Mouse (Mus musculus) midbrain, embryonic 13.5 days (tissue): Measurements from ENCODE around the gene Smim4. TPM values are rescaled to one million over a fixed set of nuclear protein-coding genes. Genes with fewer than 3 reads are reported as not detected.

ENCODE experiments used
- ATAC-seq: fragments of 200-750 bp; cut with Nextera tagmentation; 2 replicates; pipeline ENCODE4 v1.8.0; 2017; ENCODE audit warnings: mild to moderate bottlenecking, moderate TSS enrichment, moderate library complexity
- H3K27ac ChIP-seq: fragments of 300-500 bp; sonication (generic); 2 replicates; pipeline ENCODE4 v1.5.1; 2015; ENCODE audit warnings: inconsistent platforms, mild to moderate bottlenecking, moderate library complexity
- H3K27me3 ChIP-seq: fragments of 300-500 bp; sonication (generic); 2 replicates; pipeline ENCODE4 v1.6.1; 2015; ENCODE audit warnings: mild to moderate bottlenecking, inconsistent platforms
- H3K36me3 ChIP-seq: fragments of 300-500 bp; sonication (generic); 2 replicates; pipeline ENCODE4 v1.6.1; 2015; ENCODE audit warnings: mild to moderate bottlenecking, inconsistent platforms
- H3K4me1 ChIP-seq: fragments of 300-500 bp; sonication (generic); replicated peaks from 2 replicates; pipeline ENCODE4 v1.6.1; 2015; ENCODE audit warnings: inconsistent platforms
- H3K4me2 ChIP-seq: fragments of 300-500 bp; sonication (generic); replicated peaks from 2 replicates; pipeline ENCODE4 v1.6.1; 2015; ENCODE audit warnings: moderate library complexity, mild to moderate bottlenecking, inconsistent platforms
- H3K4me3 ChIP-seq: fragments of 300-500 bp; sonication (generic); replicated peaks from 2 replicates; pipeline ENCODE4 v1.5.1; 2015; ENCODE audit warnings: mild to moderate bottlenecking, inconsistent platforms
- H3K9ac ChIP-seq: fragments of 300-500 bp; sonication (generic); replicated peaks from 2 replicates; pipeline ENCODE4 v1.6.1; 2015; ENCODE audit warnings: mild to moderate bottlenecking, inconsistent platforms
- H3K9me3 ChIP-seq: fragments of 300-500 bp; sonication (generic); 2 replicates; pipeline ENCODE4 v1.6.1; 2016; ENCODE audit warnings: mild to moderate bottlenecking, inconsistent platforms
- WGBS: fragments of 180-500 bp; shearing (Covaris S2); methylation state at CpG from one replicate; pipeline ENCODE4 v1.1.7; 2015; 5-methylcytosine and 5-hydroxymethylcytosine counted together
- polyA plus RNA-seq: library from polyadenylated mRNA; unstranded; fragments of >200 nt; fragmentation: Nextera tagmentation; extraction: Ambion mirVana; gene quantifications from 2 replicates; pipeline ENCODE4 v1.2.1, GENCODE M21; 2015

The Smim4 gene
- polyA plus RNA-seq, 1 experiment from 2014 or later: 75.8 TPM

- H3K4me1 ChIP-seq: peaks cover 17% of the 10 kb centered on the region
- H3K9ac ChIP-seq: no peak overlapping the region
- no peak for ATAC-seq
- 77% methylated on average over 11 of the region's 11 CpGs for WGBS
- H3K4me2 ChIP-seq: no peak overlapping the region
- H3K36me3 ChIP-seq: peaks cover 87% of the 10 kb centered on the region
- no peaks in the 10 kb centered on the region for H3K9me3 ChIP-seq
- no peak overlapping the region for H3K4me3 ChIP-seq
- H3K27ac ChIP-seq: no peak overlapping the region
- no peaks in the 10 kb centered on the region for H3K27me3 ChIP-seq
Measured at GRCm38 (mm10) chr14:31137791-31138190, 9.0 kb upstream of the Smim4 start.

DNA sequence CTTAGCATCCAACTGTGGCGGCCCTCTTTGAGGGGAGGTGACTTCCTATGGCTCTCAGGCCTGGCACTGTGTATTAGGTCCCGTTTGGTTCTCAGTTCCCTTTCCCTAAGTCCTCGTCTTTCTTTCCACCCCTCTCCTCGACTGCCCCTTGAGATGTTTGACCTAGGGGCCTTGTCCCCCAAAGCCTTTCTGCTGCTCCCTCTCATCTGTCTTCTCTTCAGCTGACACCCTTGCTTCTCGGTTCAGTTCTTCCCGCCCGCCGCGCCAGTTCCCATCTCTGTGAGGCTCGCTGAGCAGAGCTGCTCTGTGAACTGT lies 8.5 kb upstream of the Smim4 start:
- WGBS: 87% methylated on average over 10 of the region's 10 CpGs
- H3K36me3 ChIP-seq: peaks cover 81% of the 10 kb centered on the region
- H3K4me2 ChIP-seq: no peak overlapping the region
- H3K4me3 ChIP-seq: no peak overlapping the region
- H3K27me3 ChIP-seq: no peaks in the 10 kb centered on the region
- no peak for ATAC-seq
- no peak overlapping the region for H3K27ac ChIP-seq
- peaks cover 23% of the 10 kb centered on the region for H3K4me1 ChIP-seq
- H3K9ac ChIP-seq: no peak overlapping the region
- no peaks in the 10 kb centered on the region for H3K9me3 ChIP-seq

DNA sequence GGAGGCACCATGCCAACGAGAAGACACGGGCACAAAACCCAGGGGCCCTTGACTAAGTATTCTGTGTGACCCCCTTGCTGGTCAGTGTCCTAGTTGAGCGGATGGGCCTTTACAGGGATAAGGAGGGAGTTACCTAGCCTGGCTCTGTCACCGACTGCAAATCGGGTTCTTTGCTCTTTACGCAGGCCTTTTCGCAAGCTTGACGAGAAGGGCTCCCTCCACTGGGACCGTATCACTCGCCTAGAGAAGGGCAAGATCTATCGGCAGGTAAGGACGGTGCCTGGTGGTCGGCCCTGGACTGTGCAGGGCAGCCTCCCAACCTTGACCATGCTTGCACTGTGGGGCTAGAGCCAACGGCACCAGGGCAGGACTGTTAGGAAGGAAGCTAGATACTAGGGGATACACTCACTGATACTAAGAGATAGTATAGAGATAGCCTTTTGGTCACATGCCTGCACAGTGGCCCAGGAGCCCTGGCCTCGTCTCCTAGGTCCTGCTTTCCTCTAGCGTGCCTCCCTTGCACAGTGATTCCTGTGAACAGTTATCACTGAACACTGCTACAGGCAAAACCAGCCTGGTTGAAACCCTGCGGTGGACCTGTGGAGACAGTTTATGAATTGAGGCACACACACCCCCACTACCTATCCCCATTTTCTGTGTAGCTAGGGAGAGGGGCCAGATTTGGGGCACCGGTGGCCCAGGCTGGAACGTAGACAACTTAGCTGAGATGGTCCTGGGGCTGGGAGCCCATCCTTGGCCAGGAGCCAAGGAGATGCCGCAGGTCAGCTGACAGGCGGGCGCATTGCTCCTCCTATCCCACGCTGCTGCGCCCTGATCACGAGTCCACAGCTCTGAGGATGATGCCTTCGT lies 7.9 kb upstream of the Smim4 start:
- WGBS: 93% methylated on average over 26 of the region's 26 CpGs
- no peak overlapping the region for H3K9ac ChIP-seq
- peaks cover 29% of the 10 kb centered on the region for H3K4me1 ChIP-seq
- no peaks in the 10 kb centered on the region for H3K27me3 ChIP-seq
- no peak overlapping the region for H3K4me2 ChIP-seq
- peaks cover 76% of the 10 kb centered on the region for H3K36me3 ChIP-seq
- H3K27ac ChIP-seq: no peak overlapping the region
- H3K4me3 ChIP-seq: no peak overlapping the region
- H3K9me3 ChIP-seq: no peaks in the 10 kb centered on the region
- no peak for ATAC-seq

DNA sequence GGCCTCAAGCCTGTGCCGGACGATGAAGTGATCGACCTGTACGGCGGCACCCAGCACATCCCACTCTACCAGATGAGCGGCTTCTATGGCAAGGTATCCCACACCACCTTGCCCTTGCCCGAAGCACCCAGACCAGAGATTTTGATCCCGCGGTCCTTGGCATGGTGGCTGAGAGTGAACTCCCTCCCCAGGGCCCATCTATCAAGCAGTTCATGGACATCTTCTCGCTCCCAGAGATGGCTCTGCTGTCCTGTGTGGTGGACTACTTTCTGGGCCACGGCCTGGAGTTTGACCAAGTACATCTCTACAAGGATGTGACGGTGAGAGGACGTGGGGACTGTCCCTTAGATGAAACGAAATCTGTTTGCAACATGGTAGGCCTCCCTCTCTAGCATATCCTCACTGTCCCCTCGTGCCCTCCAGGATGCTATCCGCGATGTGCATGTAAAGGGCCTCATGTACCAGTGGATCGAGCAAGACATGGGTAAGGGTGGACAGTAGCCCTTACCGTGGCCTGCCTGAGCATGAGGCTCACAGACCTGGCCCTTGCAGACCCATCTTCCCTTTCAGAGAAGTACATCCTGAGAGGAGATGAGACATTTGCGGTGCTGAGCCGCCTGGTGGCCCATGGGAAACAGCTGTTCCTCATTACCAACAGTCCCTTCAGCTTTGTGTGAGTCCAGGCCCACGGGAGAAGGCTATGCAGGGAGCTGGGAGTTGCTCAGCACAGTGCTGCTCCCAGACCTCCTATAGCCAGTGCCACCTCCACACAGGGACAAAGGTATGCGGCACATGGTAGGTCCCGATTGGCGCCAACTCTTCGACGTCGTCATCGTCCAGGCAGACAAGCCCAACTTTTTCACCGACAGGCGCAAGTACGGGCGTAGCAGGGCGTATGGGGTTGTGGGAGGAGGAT lies 7.0 kb upstream of the Smim4 start:
- Histone ChIP-seq H3K4me3 (no peak overlapping the region), H3K27ac (no peak overlapping the region), H3K4me2 (no peak overlapping the region), H3K9ac (no peak overlapping the region), H3K9me3 (no peaks in the 10 kb centered on the region), H3K27me3 (no peaks in the 10 kb centered on the region), H3K36me3 (peaks cover 67% of the 10 kb centered on the region), H3K4me1 (peaks cover 31% of the 10 kb centered on the region)
- WGBS: 96% methylated on average over 34 of the region's 34 CpGs
- no peak for ATAC-seq

GRCm38 (mm10) chr14:31134015-31135000 lies 5.6 kb upstream of the Smim4 start:
- H3K4me1 ChIP-seq: peaks cover 44% of the 10 kb centered on the region
- H3K27ac ChIP-seq: no peak overlapping the region
- peaks cover 52% of the 10 kb centered on the region for H3K36me3 ChIP-seq
- H3K4me2 ChIP-seq: no peak overlapping the region
- no peak for ATAC-seq
- no peak overlapping the region for H3K4me3 ChIP-seq
- 92% methylated on average over 25 of the region's 25 CpGs for WGBS
- H3K9me3 ChIP-seq: no peaks in the 10 kb centered on the region
- no peak overlapping the region for H3K9ac ChIP-seq
- no peaks in the 10 kb centered on the region for H3K27me3 ChIP-seq

- Histone ChIP-seq H3K27ac (0 out of 2 replicates have a peak overlapping the region, but pooled peaks have one; percentile 21), H3K36me3 (peaks cover 41% of the 10 kb centered on the region), H3K27me3 (no peaks in the 10 kb centered on the region), H3K9ac (peak overlapping the region; percentile 46; the same call in 1 of the 2 replicates), H3K4me3 (peak overlapping the region; percentile 79; the same call in 1 of the 2 replicates), H3K9me3 (no peaks in the 10 kb centered on the region), H3K4me2 (peak overlapping the region; percentile 86), H3K4me1 (peaks cover 47% of the 10 kb centered on the region)
- ATAC-seq: no peak
- 80% methylated on average over 11 of the region's 11 CpGs for WGBS
Measured at GRCm38 (mm10) chr14:31133023-31133665, 4.4 kb upstream of the Smim4 start.

GRCm38 (mm10) chr14:31132491-31132975 lies 3.8 kb upstream of the Smim4 start:
- Histone ChIP-seq H3K4me3 (peak overlapping the region; percentile 79), H3K9me3 (no peaks in the 10 kb centered on the region), H3K27me3 (no peaks in the 10 kb centered on the region), H3K4me1 (peaks cover 51% of the 10 kb centered on the region), H3K9ac (peak overlapping the region; percentile 91), H3K36me3 (peaks cover 34% of the 10 kb centered on the region), H3K4me2 (peak overlapping the region; percentile 86), H3K27ac (no peak overlapping the region)
- 88% methylated on average over 7 of the region's 7 CpGs for WGBS
- ATAC-seq: no peak

DNA sequence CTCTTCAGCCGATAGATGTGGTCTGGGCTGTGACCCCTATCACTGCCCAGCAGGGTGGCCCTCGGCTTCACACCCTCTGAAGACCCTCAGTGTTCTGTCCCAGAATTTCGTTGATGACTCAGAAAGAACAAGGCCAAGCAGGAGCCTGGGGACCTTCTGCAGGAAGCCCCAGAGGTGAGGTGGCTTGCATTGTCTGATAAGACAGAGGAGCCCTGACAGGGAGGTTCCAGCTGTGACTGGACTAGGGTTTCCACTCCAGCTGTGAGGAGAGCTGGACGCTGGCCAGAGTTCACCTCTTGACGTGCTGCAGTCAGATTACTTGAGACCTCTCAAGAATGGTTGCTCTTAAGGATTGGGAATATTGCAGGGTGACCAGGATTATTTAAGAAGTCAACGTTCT lies 3.3 kb upstream of the Smim4 start:
- H3K4me1 ChIP-seq: peaks cover 56% of the 10 kb centered on the region
- peak overlapping the region; percentile 79 for H3K4me3 ChIP-seq
- no peaks in the 10 kb centered on the region for H3K27me3 ChIP-seq
- H3K4me2 ChIP-seq: peak overlapping the region; percentile 86
- no peak for ATAC-seq
- H3K36me3 ChIP-seq: peaks cover 29% of the 10 kb centered on the region
- 5% methylated on average over 6 of the region's 6 CpGs for WGBS
- no peak overlapping the region for H3K27ac ChIP-seq
- peak overlapping the region; percentile 91 for H3K9ac ChIP-seq
- no peaks in the 10 kb centered on the region for H3K9me3 ChIP-seq

DNA sequence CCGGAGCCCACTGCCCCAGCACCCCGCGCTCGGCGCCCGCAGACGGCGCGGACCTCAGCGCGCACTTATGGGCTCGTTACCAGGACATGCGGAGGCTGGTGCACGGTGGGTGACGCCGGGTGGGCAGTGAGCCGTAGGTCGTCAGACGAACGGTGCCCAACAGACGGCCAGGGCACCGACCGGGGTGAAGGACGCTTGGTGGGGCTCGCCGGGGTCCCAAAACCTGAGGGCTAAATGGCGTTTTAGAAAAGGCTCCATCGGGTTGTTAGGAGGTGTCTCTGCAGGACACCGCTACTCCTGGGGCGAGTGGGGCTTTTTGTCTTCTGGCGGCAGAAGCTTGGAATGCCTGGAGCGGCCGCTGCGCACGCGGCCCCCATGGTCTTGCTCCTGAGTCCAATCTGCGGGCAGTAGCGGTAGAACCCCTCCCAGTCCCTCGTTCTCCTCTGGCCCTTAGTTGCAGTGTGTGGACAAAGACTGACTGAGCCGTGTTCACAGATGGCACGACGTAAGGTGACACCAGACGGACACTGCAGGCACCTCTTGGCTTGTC lies 2.6 kb upstream of the Smim4 start:
- Histone ChIP-seq H3K4me1 (peaks cover 62% of the 10 kb centered on the region), H3K9me3 (no peaks in the 10 kb centered on the region), H3K27me3 (no peaks in the 10 kb centered on the region), H3K4me3 (peak overlapping the region; percentile 79), H3K9ac (peak overlapping the region; percentile 91), H3K27ac (peak overlapping the region; percentile 93), H3K36me3 (peaks cover 23% of the 10 kb centered on the region), H3K4me2 (peak overlapping the region; percentile 86)
- ATAC-seq: peak; percentile 40; the same call in 1 of the 2 replicates
- WGBS: under 1% methylated on average over 43 of the region's 43 CpGs

DNA sequence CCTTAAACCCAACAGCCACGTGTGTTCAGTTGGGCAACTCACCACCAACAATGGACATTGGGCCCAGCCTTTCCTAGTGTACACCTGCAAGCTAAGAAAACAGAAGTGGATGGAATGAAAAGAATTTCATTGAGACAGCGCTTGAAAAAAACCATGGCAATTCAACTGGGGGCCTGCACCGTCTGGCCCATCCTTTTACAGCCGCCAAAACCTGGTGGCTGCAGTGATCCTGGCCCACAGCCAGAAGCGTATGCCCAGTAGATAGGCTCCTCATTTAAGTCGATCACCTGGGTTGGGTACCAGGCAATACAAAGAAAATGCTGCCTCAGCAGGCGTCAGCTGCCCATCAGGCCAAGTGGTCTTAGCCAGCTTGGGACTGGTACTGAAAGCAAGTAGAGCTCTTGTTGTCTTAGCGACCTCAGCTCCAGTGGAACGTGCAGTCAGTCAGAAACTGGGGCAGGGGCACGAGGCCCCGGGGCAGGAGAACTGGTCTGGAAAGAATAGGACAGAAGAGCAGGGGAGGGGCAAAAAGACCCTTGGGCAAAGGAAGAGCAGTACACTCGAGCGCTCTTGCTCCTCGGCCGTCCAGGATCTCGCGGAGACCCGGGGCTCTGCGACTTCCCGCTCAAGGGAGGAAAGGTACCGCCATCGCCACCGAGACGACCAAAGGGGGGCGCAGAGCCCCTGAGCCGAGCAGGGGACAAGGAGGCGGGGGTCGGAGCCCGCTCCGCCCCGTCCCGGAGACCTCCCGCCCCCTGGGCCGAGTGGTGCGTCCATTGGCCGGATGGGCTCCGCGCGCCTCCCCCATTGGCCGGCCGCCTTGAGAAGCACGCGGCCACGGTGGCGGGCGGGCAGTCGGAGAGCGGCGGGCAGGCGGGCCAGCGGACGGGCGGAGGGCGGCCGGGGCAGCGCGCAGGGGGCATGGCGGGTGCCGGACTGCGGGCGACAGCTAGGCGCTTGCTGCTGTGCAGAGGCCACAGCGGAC lies 1.8 kb upstream of the Smim4 start, which contains the start of gene Nt5dc2:
Nt5dc2 (plus strand) TSS at position 818 of the 985 bp plus-strand sequence.
- H3K9me3 ChIP-seq: no peaks in the 10 kb centered on the region
- H3K4me1 ChIP-seq: peaks cover 71% of the 10 kb centered on the region
- ATAC-seq: peak; percentile 86
- WGBS: 4% methylated on average over 53 of the region's 63 CpGs
- peaks cover 14% of the 10 kb centered on the region for H3K36me3 ChIP-seq
- H3K4me3 ChIP-seq: peak within 1 kb of the TSS; percentile 79
- peak within 1 kb of the TSS; percentile 91 for H3K9ac ChIP-seq
- peak within 1 kb of the TSS; percentile 86 for H3K4me2 ChIP-seq
- H3K27ac ChIP-seq: peak within 1 kb of the TSS; percentile 93
- H3K27me3 ChIP-seq: no peaks in the 10 kb centered on the region
